Mouse (Mus musculus): ENCODE results near the gene Bcl2l10. TPM values are rescaled to one million over a fixed set of nuclear protein-coding genes. Genes with fewer than 3 reads are reported as not detected.
A peak's percentile ranks its signal among the peaks of the same experiment; 100 is the strongest.

The Bcl2l10 gene
- polyA plus RNA-seq, 1 experiment from 2014 or later: not detected

DNA sequence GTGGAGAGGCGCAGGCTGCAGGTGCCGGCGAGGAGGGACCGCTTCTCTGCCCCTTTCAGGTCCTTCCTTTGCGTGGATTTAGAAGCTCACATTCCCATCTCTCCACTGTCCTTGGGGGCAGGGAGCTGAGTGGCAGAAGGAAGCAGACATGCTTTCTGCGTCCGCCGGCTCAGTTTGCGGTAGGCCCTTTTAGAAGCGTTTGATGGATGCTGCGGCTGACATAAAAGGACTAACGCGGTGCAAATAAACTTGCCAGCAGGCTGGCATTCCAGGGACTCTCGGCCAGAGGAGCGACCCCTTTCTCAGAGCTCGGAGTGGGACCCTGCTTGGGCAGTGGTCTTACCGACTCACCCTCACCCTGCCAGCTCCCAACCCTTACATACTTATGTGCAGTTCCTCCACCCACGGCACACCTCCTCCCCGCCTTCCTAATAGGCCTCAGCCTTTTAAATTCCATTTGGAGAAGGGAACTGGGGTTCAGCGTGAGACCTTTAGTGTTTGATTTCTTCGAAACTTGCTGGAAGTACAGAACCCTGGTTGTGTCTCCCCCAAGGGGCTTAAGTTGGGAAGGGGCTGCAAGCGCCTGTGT is 32.9 kb upstream of the Bcl2l10 start:
- peaks cover 3% of the 10 kb centered on the region; the same call in 1 of the 2 replicates for H3K27me3 ChIP-seq
- peaks cover 21% of the 10 kb centered on the region for H3K4me1 ChIP-seq
- peak overlapping the region; percentile 65 for H3K9ac ChIP-seq
- peak overlapping the region; percentile 55 for H3K4me3 ChIP-seq (replicated peaks)
- H3K9me3 ChIP-seq: no peaks in the 10 kb centered on the region
- WGBS: 3% methylated on average over 22 of the region's 22 CpGs
- peak overlapping the region; percentile 82 for H3K27ac ChIP-seq
- H3K4me2 ChIP-seq: peak overlapping the region; percentile 73
- peak; percentile 33; the same call in 1 of the 2 replicates for ATAC-seq (ENCODE audit: low FRiP score)
- no peaks in the 10 kb centered on the region for H3K36me3 ChIP-seq (replicated peaks)

DNA sequence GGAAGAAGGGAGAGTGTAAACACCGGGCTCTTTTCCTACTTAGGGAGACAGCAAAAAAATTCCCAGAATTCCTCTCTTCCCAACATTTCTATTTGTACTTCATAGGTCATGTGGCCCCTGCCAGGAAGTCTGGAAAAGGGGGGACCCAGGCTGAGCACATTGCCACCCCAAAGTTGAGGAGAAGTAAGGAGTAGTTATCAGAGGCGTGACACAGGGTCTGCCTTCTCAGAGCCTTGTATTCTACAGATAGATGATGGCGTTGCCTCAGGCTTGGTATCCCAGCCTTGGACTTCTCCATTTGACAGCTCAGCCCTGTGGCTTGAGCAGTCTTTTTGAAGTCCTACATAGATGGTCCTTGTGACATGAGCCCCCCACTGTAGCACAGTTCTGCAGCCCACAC is 32.3 kb upstream of the Bcl2l10 start:
- no peak overlapping the region for H3K27ac ChIP-seq
- no peaks in the 10 kb centered on the region for H3K36me3 ChIP-seq (replicated peaks)
- 0 out of 2 replicates have a peak overlapping the region, but pooled peaks have one; percentile 65 for H3K9ac ChIP-seq
- H3K27me3 ChIP-seq: peaks cover 3% of the 10 kb centered on the region; the same call in 1 of the 2 replicates
- 70% methylated on average over 3 of the region's 3 CpGs for WGBS
- no peak for ATAC-seq (ENCODE audit: low FRiP score)
- peak overlapping the region; percentile 73 for H3K4me2 ChIP-seq
- peaks cover 21% of the 10 kb centered on the region for H3K4me1 ChIP-seq
- no peaks in the 10 kb centered on the region for H3K9me3 ChIP-seq
- H3K4me3 ChIP-seq (replicated peaks): 0 out of 2 replicates have a peak overlapping the region, but pooled peaks have one; percentile 55

DNA sequence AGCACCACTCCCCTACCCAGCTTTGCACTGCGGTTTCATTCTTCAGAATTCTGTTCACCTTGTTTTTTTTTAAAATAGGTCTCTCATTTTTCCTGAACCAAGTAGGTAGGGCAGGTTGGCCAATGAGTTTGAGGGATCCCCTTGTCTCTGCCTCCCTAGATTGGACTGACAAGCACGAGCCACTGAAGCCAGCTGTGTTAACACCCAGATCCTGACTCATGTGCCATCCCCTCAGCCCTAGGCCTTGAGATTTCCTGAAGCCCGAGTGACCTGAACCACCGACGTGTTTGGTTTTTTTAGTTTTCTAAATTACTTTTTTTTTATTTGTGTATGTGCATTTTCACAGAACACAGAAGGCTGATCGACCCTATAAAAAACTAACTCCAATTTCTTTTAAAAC is 30.8 kb upstream of the Bcl2l10 start:
- WGBS: 92% methylated on average over 6 of the region's 6 CpGs

DNA sequence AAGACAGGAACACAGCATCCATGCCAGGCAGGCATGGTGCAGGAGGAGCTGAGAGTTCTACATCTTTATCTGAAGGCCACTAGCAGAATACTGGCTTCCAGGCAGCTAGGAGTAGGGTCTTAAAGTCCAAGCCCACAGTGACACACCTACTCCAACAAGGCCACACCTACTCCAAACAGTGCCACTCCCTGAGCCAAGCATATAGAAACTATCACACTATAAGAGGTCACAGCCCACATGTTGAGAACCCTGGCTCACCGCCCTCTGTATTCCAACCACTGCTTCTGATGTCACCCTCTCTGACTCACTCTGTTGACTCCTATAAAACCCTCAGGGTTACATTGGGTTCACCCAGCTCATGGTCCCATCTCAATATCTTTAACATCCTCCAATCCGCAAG is 29.4 kb upstream of the Bcl2l10 start:
- Histone ChIP-seq H3K4me3 (replicated peaks) (no peak overlapping the region), H3K4me2 (no peak overlapping the region), H3K4me1 (peaks cover 21% of the 10 kb centered on the region), H3K9me3 (no peaks in the 10 kb centered on the region), H3K36me3 (replicated peaks) (no peaks in the 10 kb centered on the region), H3K9ac (no peak overlapping the region), H3K27ac (no peak overlapping the region), H3K27me3 (peaks cover 3% of the 10 kb centered on the region; the same call in 1 of the 2 replicates)
- WGBS: 97% methylated on average over 2 of the region's 2 CpGs
- ATAC-seq (ENCODE audit: low FRiP score): no peak

More for the DNA sequence above, 30.8 kb upstream of the Bcl2l10 start:
- Histone ChIP-seq H3K4me1 (peaks cover 21% of the 10 kb centered on the region), H3K9me3 (no peaks in the 10 kb centered on the region), H3K27ac (no peak overlapping the region), H3K4me3 (replicated peaks) (no peak overlapping the region), H3K9ac (no peak overlapping the region), H3K36me3 (replicated peaks) (no peaks in the 10 kb centered on the region), H3K4me2 (no peak overlapping the region), H3K27me3 (peaks cover 3% of the 10 kb centered on the region; the same call in 1 of the 2 replicates)
- ATAC-seq (ENCODE audit: low FRiP score): no peak

DNA sequence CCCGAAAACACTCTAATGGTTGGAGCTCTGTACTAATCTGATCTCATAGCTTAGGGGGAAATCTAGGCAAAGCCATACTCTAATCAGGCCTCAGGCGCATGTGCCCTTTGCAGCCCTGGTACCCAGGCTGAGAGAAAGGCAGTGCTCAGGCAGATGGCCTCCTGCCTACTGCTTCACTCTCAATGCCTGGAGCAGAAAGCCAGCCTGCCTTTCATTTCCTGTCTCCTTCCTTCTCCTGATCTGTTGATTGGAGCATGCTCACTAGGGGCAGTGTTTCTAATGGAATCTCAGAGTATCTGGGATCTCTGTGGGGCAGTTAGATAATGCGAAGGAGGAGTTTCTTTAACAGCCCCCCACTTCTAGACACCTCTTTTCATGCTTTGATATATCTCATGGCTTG is 28.2 kb upstream of the Bcl2l10 start:
- Histone ChIP-seq H3K36me3 (replicated peaks) (no peaks in the 10 kb centered on the region), H3K4me3 (replicated peaks) (no peak overlapping the region), H3K27ac (no peak overlapping the region), H3K9ac (no peak overlapping the region), H3K4me2 (no peak overlapping the region), H3K9me3 (no peaks in the 10 kb centered on the region), H3K27me3 (peaks cover 3% of the 10 kb centered on the region; the same call in 1 of the 2 replicates), H3K4me1 (peaks cover 13% of the 10 kb centered on the region)
- no peak for ATAC-seq (ENCODE audit: low FRiP score)
- 84% methylated on average over 3 of the region's 3 CpGs for WGBS

DNA sequence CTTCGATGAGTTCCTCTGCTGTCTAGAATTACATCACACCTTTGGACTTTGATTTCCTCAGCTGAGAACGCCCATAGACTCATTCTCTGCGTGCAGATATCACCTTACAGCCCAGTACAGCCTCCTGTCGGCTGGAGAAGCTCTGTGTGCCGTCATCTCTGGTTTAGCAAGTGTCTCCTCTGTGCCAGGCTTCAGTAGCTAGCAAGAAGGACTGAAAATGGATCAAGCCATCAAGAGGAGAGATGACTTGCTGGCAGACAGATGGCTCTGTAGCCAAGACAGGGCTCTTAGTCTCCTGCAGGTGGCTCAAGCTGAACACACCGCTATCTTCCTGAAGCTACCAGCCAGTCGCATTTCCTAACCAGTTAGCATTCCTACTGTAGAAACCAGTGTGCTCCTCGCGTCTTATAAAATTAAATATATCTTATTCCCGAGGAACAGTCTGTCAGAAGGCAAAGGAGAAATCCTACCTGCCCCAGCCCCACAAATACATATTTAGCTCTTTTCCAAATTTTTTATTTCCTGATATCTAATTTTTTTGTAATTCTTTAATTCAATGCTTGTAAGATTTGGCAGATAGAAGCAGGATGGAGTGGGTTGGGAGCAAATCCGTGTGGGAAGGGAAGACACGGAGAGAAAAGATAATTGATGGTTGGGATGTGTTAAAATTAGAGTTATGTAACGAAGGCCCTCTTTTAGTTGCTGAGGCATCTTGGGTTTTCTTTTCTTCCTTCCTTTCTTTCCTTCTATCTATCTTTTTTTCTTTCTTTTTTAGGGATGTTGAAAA is 25.3 kb upstream of the Bcl2l10 start:
- 91% methylated on average over 13 of the region's 13 CpGs for WGBS
- H3K4me1 ChIP-seq: no peaks in the 10 kb centered on the region

DNA sequence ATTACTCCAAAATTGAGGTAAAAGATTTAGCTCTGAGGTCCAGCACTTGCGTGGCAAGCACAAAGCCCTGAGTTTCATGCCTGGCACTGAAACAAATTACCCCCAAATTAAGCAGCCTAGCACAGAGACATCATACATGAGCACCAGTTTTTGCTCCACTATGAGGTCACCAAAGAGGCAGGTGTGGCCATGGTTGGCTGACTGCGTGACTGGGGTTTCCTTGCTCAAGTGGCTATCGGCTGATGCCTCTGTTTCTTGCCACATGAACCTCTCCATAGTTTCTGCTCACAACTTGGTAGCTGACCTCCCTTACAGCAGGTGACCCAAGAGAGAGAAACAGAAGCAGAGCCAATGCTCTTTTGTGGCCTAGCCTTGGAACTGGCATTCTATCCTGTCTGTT is 19.5 kb upstream of the Bcl2l10 start:
- H3K36me3 ChIP-seq (replicated peaks): peaks cover 18% of the 10 kb centered on the region
- no peak overlapping the region for H3K4me3 ChIP-seq (replicated peaks)
- no peak overlapping the region for H3K4me2 ChIP-seq
- WGBS: 98% methylated on average over 3 of the region's 3 CpGs
- no peak overlapping the region for H3K9ac ChIP-seq
- H3K4me1 ChIP-seq: no peaks in the 10 kb centered on the region
- no peaks in the 10 kb centered on the region for H3K9me3 ChIP-seq
- no peak for ATAC-seq (ENCODE audit: low FRiP score)
- no peaks in the 10 kb centered on the region for H3K27me3 ChIP-seq
- H3K27ac ChIP-seq: no peak overlapping the region

More for the DNA sequence above, 25.3 kb upstream of the Bcl2l10 start:
- Histone ChIP-seq H3K36me3 (replicated peaks) (no peaks in the 10 kb centered on the region), H3K9me3 (no peaks in the 10 kb centered on the region), H3K9ac (no peak overlapping the region), H3K4me2 (no peak overlapping the region), H3K27me3 (no peaks in the 10 kb centered on the region), H3K27ac (no peak overlapping the region), H3K4me3 (replicated peaks) (no peak overlapping the region)
- ATAC-seq (ENCODE audit: low FRiP score): no peak

DNA sequence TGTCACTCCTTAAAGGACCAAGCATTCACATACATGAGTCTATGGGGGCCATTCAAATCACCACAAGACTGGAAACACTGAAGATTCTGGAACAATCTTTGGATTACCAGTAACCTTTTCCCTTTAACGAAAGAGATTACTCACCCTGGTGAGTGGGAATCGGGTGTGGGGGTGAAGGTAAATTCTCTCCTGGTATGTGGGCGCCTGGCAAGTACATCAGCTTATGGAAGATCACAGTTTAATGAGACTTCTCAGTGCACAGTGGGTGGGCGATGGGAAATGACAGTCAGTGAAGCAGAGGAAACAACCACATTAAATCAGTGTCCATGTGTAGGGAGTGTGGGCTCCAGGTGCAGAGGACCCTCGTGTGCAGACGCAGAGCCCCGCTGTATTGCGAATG is 16.7 kb upstream of the Bcl2l10 start:
- ATAC-seq (ENCODE audit: low FRiP score): no peak
- H3K27ac ChIP-seq: no peak overlapping the region
- H3K4me1 ChIP-seq: no peaks in the 10 kb centered on the region
- peaks cover 37% of the 10 kb centered on the region for H3K36me3 ChIP-seq (replicated peaks)
- no peak overlapping the region for H3K4me3 ChIP-seq (replicated peaks)
- no peaks in the 10 kb centered on the region for H3K27me3 ChIP-seq
- H3K4me2 ChIP-seq: no peak overlapping the region
- no peaks in the 10 kb centered on the region for H3K9me3 ChIP-seq
- no peak overlapping the region for H3K9ac ChIP-seq
- 83% methylated on average over 8 of the region's 8 CpGs for WGBS

DNA sequence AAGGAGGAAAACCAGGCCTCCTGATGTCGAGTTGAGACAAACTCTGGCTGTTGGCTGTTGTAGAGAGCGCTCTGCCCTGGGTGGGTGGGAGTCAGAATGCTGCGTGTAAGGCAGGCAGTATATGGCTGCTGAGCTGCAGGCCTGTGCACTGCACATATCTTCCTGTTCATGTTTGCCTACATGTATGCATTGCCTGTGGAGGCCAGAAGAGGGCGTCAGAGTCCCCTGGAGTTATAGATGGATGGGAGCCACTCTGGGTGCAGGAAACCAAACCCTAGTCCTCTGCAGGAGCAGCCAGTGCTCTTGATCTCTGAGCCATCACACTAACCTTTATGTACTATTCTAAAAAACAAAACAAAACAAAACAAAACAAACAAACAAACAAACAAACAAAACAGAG is 13.1 kb upstream of the Bcl2l10 start:
- Histone ChIP-seq H3K4me1 (no peaks in the 10 kb centered on the region), H3K9ac (no peak overlapping the region), H3K4me3 (replicated peaks) (no peak overlapping the region), H3K27me3 (no peaks in the 10 kb centered on the region), H3K4me2 (no peak overlapping the region), H3K36me3 (replicated peaks) (peaks cover 72% of the 10 kb centered on the region), H3K27ac (no peak overlapping the region), H3K9me3 (no peaks in the 10 kb centered on the region)
- 81% methylated on average over 4 of the region's 4 CpGs for WGBS
- ATAC-seq (ENCODE audit: low FRiP score): no peak

DNA sequence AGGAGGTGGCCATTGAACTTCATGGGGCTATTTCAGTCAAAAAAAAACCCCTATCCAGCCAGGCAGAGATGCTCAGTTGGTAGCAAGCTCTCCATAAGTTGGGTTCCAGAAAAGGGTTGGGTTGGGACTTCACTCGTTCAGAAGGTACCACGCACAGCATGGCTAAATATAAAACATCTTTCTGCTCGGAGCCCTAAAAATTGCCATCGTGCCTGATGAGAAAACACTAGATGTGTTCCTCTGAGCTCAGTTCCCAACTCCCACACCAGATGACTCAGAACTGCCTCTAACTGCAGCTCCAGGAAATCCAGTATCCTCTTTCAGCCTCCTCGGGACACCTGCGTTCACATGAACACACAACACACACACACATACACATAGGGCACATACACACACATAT is 9.5 kb upstream of the Bcl2l10 start:
- H3K27me3 ChIP-seq: no peaks in the 10 kb centered on the region
- no peak overlapping the region for H3K27ac ChIP-seq
- H3K4me3 ChIP-seq (replicated peaks): no peak overlapping the region
- 93% methylated on average over 6 of the region's 6 CpGs for WGBS
- no peak for ATAC-seq (ENCODE audit: low FRiP score)
- no peaks in the 10 kb centered on the region for H3K4me1 ChIP-seq
- H3K4me2 ChIP-seq: no peak overlapping the region
- peaks cover 70% of the 10 kb centered on the region for H3K36me3 ChIP-seq (replicated peaks)
- H3K9ac ChIP-seq: no peak overlapping the region
- no peaks in the 10 kb centered on the region for H3K9me3 ChIP-seq

DNA sequence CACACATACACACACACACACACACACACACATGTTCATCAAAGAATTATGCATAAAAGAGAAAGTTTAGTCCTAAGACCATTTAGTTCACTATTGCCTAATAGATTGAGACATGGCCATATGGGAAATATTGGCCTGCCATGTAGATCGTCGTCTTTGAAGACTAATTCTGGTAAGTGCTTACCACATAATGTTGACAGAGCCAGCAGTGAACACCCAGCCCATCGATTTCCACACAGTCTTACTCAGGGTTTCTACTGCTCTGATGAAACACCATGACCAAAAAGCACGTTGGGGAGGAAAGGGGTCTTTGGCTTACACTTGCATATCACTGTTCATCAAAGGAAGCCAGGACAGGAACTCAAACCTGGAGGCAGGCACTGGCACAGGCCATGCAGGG is 5.1 kb upstream of the Bcl2l10 start:
- Histone ChIP-seq H3K4me3 (replicated peaks) (no peak overlapping the region), H3K4me2 (no peak overlapping the region), H3K9ac (no peak overlapping the region), H3K4me1 (no peaks in the 10 kb centered on the region), H3K27me3 (no peaks in the 10 kb centered on the region), H3K9me3 (no peaks in the 10 kb centered on the region), H3K36me3 (replicated peaks) (peaks cover 58% of the 10 kb centered on the region), H3K27ac (no peak overlapping the region)
- WGBS: 90% methylated on average over 4 of the region's 4 CpGs
- ATAC-seq (ENCODE audit: low FRiP score): no peak

DNA sequence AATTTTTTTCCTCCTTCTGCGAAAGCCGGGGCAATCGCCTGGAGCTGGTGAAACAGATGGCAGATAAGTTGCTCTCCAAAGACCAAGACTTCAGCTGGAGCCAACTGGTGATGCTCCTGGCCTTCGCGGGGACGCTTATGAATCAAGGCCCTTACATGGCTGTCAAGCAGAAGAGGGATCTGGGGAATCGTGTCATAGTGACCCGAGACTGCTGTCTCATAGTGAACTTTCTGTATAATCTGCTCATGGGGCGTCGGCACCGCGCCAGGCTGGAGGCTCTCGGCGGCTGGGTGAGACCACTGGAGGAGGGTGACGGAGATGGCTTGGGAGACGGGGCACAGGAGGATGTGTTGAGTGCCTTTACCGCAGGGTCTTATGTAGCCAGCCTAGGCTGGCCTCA is 508 bp downstream of the Bcl2l10 start:
- 94% methylated on average over 17 of the region's 17 CpGs for WGBS
- Histone ChIP-seq H3K9ac (no peak overlapping the region), H3K4me3 (replicated peaks) (no peak overlapping the region), H3K27ac (no peak overlapping the region), H3K27me3 (no peaks in the 10 kb centered on the region), H3K36me3 (replicated peaks) (peaks cover 22% of the 10 kb centered on the region), H3K4me1 (no peaks in the 10 kb centered on the region), H3K9me3 (no peaks in the 10 kb centered on the region), H3K4me2 (no peak overlapping the region)
- no peak for ATAC-seq (ENCODE audit: low FRiP score)

DNA sequence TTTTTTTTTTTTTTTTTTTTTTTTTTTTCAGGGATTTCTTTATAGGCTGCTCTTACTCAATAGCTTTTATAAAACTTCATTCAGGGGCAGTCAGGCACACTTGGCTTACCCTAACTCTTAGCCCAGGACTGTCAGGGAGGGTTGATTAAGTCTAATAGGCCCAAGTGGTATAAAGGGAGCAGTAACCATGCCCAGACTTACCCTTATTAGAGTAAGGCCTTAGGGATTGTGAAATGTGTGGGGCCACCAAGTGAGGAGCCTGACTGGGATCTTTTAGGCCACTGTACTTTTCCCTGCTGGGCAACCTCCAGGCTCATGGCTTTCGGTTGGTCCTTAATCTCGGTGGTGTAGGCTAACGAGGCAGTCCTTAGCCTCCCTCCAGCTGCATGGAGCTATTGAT is 1.1 kb downstream of the Bcl2l10 start:
- no peak overlapping the region for H3K4me2 ChIP-seq
- ATAC-seq (ENCODE audit: low FRiP score): no peak
- H3K27me3 ChIP-seq: no peaks in the 10 kb centered on the region
- H3K4me1 ChIP-seq: no peaks in the 10 kb centered on the region
- H3K9ac ChIP-seq: no peak overlapping the region
- H3K9me3 ChIP-seq: no peaks in the 10 kb centered on the region
- no peak overlapping the region for H3K27ac ChIP-seq
- H3K4me3 ChIP-seq (replicated peaks): no peak overlapping the region
- WGBS: 18% methylated on average over 3 of the region's 3 CpGs
- H3K36me3 ChIP-seq (replicated peaks): peaks cover 18% of the 10 kb centered on the region; the same call in 1 of the 2 replicates
